Mouse (Mus musculus): ENCODE results near the gene Wdr34.

The Wdr34 gene

DNA sequence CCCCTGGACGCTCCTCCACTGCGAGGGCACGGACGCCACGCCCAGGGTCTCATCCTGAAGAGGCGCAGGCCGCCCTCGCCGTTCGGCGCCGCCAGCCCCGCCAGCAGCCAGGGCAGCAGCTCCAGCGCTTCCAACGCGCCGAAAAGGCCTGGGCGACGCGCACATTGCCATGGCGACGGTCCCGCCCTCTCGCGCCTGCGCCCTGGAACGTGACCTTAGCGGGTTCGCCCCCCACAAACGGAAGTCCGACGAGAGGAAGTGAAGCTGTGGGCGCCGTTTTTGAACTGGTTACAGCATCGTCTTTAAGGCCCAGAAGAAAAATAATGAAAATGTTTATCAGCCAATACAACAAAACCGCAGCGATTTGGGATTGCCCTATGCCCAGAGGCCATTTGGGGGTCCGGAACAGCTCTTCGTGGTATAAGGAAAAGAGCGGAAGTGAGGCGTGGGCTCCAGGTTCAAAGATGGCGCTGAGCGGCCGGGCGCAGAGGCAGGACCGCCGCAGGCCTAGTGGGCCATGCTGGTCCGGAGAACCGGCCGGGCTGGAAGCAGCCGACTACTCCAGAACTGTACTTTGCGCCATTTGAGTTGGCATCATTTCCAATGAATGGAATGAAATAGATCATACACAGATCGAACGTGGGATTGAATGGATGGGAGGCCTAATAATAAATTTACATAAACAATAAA, at the start of gene Wdr34:
Gene Wdr34, minus strand, starts transcription at position 183 of the 690 bp plus-strand sequence.
- DNase-seq (ENCODE audit: low spot score) = peak; percentile 97

DNA sequence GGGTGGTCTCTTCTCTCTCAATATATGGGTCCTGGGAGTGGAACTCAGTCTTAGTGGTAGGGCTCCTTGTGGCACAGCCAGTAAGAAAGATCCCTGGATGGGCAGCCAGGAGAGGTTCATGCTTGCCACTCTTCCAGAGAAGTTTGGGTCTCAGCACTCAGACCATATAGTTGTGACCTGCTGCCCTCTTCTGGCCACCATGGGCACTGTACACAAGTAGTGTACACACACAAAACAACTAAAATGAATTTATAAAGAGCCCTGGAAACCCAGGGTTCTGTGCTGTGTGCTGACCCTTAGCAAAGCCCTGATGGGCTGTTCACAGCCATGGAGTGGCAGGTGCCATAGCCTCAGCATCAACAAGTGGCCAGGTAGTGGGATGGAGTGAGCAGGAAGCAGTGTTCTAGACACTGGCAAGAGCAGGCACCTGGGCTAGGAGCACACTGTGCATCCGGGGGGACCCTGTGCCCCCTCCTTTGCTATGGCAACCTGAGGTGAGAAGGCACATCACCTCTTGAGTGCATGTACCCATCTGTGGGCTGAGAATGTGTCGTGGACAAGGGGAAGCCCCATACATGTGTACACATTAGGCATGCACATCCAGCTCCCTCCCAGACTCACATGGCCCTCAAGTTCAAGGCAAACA, 47.3 kb upstream of the Wdr34 start:
- DNase-seq (ENCODE audit: low spot score) = no peak

DNA sequence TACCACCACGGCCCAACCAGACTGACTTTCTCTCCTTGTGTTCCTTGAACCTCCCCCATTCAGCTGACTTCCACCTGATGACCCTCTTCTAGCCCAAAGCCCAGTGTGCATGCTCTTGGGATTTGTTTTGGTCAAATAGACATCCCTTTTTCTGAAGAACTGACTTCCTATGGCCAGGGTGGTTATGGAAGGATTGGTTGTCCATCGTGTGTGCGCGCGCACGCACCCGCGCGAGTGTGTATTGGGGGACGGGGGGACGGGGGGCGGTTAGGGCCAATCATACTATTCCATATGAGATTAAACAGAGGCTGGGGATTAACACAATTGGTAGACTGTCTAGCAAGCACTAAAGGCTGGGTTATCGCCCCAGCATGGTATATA, 45.5 kb upstream of the Wdr34 start:
- DNase-seq (ENCODE audit: low spot score) = no peak

DNA sequence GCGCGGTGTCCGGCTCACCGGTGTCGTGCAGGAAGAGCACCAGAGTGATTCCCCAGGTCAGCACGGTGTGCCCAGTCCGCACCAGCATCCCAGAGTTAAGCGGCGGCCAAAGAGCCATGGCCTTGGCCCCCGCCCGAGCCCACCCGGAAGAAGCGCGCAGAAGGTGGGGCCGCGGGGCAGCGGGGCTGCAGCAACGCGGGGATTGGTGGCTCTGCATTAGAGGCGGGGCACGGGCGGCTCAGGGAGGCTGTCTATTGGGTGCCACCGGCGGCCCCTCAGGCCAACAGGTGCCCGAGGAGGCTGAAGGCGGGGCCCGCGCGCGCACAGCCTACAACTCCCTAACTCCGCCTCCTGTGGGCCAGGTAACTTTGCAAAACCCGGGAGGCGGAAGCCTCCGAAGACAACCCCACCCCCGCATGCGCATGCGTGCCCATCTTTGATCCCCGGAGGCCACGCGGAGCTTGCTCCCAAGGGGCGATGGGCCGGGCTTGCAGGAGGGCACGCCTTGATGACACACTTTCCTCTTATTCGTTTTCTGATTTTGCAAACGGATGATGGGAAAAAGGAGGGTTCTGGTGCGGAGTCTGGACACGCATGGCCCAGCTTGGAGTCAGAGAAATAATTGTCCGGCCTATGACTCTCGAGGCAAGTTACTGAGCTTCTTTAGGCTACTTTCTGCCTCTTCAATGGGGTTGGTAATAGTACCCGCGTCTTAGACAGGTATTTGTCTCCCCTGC, 45.0 kb upstream of the Wdr34 start, which contains the start of gene Zdhhc12:
Gene Zdhhc12, minus strand, starts transcription at position 178 of the 737 bp plus-strand sequence.
- DNase-seq (ENCODE audit: low spot score) = peak; percentile 79

DNA sequence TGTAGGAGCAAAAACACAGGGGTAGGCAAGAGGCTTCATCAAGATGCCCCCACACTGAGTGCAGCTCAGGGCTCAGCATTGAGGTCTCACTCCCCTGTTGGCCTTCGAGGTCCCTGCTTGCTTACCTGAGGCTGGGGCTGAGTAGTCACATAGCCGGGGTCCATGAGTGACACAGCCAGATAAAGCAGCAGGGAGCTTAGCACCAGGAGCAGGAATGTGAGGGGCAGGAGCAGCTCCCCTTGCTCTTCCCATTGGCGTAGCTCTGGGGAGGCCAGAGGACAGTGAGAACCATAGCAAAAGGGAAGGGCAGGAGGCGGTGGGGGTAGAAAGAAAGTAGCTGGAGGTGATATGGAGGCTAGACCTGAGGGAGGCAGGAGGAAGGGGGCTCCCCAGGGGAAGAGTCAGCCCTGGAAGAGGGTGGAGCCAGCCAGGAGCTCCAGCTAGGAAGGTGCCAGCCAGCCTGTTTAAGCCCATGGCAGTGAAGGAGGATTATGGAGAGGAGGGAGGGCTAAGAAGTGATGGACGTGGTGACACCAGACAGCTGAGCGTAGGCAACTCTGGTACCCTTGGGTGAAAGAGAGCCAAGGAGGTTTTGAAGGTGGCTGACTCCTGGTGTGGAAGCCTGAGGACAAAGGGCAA, 43.7 kb upstream of the Wdr34 start:
- no peak for DNase-seq (ENCODE audit: low spot score)

DNA sequence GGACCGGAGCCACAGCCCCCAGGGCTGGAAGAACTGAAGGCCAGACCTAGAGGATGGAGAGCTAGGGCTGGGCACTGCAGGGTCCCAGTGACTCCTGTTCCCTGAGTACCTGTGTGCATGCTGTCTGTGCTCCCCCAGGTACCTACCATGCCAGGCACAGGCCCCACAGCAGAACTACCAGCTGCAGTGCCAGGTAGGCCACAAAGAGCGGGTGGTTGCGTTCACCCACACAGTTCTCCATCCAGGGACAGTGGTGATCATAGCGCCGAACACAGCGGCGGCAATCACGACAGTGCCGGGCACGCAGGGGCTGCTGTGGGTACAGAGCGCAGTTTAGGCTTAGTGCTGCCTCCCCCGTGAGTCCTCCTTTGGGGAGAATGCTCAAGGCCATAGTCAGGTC, 42.8 kb upstream of the Wdr34 start:
- no peak for DNase-seq (ENCODE audit: low spot score)

DNA sequence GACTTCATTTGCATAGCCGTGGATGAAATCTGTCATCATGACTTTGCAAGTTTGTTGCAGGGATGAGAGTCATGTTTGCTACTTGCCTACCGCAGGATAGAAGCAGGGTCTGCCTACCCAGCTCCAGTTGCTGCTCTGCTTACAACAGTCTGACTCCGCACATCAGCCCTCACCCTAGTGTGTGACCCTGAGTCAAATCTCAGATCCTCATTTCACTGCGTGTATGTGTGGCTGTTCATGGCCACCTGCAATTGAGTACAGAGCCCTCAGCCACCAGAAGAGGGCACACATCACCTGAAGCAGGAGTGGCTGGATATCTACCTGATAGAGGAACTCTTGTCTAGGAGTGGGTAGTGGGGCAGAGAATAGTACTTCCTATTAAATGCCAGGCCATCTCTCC, 38.6 kb upstream of the Wdr34 start:
- no peak for DNase-seq (ENCODE audit: low spot score)

DNA sequence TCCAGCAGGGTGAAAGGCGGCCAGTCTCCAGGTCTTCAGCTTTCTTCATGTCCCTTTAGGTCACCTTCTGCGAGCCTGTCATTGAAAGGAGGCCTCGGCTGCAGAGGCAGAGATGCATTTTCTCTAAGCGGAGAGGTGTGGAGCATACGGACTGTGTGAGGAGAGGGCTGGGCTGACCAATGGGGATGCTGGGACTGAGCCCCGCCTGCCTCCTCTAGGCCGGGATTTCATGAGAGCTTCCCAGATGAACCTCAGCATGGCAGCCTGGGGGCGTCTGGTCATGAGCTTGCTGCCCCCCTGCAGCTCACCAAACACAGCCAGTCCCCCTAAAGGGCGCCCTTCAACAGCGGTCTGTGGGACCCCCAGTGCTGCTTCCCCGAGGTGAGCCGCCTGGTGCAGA, 36.0 kb upstream of the Wdr34 start:
- no peak for DNase-seq (ENCODE audit: low spot score)

DNA sequence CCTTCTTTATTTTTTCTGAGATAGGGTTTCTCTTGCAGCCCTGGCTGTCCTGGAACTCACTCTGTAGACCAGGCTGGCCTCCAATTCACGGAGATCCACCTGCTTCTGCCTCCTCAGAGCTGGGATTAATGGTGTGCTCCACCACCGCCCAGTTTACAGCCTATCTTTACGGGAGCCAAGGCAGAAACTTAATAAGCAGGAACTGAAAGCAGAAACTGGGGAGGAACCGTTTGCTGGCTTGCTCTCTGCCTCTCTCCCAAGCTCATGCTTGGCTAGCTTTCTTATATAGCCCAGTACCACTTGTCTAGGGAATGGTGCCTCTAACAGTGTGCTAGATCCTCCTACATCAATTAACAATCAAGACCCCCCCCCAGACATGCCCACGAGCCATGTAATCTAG, 35.4 kb upstream of the Wdr34 start:
- DNase-seq (ENCODE audit: low spot score) = no peak

DNA sequence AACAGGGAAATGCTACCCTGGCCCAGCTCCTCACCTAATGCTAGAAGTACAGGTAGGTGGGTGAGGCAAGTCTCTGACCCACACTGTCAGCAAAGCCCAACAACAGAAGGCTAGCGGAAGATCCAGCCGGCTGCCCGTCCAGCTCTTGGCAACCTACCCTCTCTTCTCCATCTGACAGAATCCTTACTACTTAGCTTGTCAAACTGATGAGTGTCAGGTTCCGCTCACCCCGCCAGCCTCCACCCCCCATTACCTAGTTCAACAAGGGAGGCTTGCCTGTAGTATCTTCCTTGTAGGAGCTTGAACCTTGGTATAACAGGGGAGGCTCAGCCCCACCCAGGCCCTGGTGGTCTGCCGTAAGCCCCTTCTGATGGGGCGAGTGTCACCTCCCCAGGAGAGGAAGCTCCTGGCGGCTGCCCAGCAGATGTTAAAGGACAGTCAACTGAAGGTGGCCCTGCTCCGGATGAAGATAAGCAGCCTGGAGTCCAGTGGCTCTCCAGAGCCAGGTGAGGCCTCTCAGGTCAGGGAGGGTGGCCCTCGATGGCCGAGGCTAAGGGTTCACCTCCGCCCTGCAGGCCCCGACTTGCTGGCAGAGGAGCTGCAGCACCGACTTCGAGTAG, 31.6 kb upstream of the Wdr34 start:
- DNase-seq (ENCODE audit: low spot score) = no peak

DNA sequence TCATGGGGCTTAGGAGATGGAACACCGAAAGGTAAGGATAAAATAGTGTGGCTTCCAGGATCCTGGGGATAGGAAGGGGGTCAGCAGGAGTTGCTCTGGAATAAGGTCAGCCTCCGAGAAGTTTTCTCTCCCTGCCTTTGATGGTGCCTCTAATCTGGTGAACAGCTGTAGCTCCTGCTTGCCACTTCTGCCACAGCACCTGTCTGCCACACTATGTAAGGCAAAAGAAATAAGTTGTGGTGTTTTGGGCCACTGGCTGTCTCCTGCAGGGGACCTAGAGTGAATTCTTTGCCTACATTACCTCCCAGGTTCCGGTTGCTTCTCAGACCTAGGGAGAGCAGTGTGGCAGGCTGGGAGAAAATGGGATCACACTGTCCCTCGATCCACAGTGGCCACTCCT, 30.1 kb upstream of the Wdr34 start:
- DNase-seq (ENCODE audit: low spot score) = no peak

DNA sequence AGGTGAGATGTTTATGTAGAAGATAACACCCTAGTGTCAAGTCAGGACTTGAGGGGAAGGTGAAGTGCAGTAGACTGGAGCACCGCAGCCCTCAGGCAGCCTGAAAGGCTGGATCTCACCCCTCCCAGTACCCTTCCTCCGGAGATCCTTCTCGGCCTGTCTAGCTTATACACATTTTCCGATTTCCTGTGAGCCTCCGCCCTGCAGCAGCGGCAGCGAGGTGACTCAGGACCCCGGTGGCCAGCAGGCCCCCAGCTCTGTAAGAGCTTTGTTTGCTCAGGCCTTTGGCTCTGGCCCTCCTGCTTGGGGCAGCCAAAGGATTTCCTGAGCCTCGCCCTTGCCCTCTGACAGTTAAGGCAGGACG, 29.6 kb upstream of the Wdr34 start:
- no peak for DNase-seq (ENCODE audit: low spot score)

DNA sequence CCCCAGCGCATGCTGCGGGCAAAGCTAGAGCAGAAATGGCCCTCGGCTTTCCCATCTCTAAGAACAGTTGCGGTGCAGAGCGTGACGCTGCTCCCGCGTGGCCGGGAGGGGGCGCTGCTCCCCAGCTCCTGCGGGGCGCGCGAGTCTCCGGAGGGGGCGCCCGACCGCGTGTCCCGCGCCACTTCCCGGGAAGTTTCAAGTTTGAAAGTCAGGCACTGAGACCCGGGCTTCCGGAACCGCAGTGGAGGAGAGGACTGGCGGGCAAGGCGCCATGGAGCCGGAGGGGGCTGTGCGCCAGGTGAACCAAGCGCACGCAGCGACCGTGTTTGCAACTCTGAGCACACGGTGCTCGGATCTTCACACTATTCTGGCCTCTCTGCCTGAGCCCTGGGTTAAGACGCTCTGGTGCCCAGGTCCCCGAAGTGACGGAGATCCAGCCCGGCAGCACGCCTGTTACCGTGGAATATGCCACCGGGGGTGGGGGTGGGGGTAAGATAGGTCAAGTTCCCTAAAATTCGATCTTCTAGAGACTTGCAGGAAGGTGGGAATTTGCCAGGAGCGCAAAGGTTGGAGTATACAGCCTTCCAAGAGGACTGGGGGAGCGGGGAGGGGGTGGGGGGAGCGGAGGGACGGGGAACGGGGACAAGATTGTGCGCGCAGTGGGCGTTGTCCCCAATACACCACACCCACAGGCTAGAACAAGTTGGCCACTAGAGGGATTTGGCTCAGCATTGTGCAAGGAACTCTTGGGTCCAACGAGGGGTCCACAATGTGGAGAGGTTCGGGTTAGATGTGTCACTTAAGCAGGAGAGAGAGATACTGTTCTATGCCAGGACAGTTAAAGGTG, 29.0 kb upstream of the Wdr34 start, which contains the start of gene Pkn3:
Gene Pkn3, plus strand, starts transcription at position 183 of the 847 bp plus-strand sequence.
- DNase-seq (ENCODE audit: low spot score) = peak; percentile 54

DNA sequence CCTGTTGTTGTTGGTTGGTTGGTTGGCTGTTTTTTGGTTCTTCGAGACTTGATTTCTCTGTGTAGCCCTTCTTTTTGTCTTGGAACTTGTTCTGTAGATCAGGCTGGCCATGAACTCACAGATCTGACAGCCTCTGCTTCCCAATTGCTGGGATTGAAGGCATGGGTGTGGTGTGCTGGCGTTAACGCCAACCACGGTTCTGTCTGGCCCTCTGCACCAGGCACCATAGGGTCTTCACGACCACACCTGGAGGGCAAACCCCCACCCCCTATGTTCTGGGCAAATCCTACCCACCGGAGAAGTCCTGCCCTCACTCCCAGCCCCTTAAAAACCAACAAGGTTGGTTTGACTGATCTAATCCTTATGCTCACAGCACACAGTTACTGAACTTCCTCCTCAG, 28.3 kb upstream of the Wdr34 start:
- DNase-seq (ENCODE audit: low spot score) = no peak

DNA sequence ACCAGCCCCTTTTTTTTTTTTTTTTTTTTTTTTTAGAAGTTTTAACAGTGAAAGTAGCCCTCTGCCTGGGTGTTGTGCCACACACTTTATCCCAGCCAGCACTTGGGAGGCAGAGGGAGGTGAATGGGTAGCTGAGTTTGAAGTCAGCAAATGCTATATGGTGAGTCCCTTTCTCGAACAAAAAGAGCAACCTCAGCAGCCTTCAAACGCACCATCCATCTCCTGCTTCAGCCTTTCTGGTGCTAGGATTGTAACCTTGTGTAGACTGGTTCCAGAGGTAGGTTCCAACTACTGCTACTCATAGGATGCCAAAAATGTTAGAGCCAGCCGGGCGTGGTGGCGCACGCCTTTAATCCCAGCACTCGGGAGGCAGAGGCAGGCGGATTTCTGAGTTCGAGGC, 27.8 kb upstream of the Wdr34 start:
- no peak for DNase-seq (ENCODE audit: low spot score)

DNA sequence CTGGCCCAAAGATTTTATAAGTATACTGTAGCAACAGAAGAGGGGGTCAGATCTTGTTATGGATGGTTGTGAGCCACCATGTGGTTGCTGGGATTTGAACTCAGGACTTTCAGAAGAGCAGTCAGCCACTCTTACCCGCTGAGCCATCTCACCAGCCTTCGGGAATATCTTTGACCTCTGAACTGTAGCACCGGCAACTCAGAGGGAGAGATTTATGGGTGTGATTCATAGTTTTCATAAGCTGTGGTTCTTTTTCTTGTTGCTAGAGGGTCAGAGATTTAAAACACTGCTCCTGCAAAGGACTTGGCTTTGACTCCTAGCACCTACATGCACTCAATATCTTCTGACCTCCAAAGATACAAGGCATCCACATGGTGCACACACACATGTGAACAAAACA, 26.9 kb upstream of the Wdr34 start:
- no peak for DNase-seq (ENCODE audit: low spot score)

DNA sequence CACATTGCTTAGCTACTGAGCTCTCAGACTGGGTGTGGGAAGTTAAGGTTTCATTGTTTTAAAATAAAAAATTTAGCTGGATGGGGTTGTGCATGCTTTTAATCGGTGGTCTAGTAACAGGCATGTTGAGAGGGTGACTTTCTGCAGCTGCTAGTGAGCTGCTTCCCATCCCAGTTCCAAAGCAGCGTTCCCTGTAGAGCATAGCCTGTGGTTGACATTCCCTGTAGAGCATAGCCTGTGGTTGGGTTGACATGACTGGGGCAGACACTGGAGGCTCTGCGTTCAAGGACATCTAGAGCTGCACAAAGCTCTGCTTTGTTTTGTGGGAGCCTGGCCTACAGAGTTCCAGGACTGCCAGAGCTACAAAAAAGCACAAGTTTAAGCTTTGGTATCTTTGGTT, 24.6 kb upstream of the Wdr34 start:
- DNase-seq (ENCODE audit: low spot score) = no peak

DNA sequence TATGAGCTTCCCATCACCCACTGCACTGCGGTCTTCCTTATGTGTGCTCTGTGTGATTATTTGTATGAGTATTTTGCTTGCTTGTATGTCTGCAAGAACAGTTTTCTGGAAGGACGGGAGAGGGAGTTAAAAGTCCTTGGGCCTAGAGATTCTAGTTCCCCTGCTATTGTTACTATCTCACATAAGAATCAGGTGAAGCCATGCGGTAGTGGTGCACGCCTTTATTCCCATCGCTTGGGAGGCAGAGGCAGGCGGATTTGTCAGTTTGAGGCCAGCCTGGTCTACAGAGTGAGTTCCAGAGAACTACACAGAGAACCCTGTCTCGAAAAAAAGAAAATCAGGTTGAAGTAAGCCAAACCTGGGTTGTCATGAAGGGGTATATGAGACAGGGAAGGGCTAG, 24.2 kb upstream of the Wdr34 start:
- DNase-seq (ENCODE audit: low spot score) = no peak

DNA sequence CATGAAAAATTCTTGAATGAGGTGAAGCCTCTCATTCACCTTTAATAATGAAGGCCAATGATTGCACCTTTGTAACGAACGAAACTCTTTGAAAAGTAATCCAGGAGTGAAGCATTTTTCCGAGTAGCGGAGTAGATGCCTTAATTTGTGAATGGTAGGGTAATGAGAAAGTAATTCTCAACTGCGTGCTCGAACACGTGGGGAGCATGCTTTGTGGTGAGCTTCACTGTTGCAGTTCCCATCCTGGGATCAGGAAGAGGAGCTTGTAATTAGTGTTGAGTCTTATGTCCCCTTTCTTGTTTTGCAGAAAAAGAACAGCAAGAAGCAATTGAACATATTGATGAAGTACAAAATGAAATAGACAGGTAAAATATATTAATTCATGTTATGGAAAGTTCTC, 19.3 kb upstream of the Wdr34 start:
- DNase-seq (ENCODE audit: low spot score) = no peak

DNA sequence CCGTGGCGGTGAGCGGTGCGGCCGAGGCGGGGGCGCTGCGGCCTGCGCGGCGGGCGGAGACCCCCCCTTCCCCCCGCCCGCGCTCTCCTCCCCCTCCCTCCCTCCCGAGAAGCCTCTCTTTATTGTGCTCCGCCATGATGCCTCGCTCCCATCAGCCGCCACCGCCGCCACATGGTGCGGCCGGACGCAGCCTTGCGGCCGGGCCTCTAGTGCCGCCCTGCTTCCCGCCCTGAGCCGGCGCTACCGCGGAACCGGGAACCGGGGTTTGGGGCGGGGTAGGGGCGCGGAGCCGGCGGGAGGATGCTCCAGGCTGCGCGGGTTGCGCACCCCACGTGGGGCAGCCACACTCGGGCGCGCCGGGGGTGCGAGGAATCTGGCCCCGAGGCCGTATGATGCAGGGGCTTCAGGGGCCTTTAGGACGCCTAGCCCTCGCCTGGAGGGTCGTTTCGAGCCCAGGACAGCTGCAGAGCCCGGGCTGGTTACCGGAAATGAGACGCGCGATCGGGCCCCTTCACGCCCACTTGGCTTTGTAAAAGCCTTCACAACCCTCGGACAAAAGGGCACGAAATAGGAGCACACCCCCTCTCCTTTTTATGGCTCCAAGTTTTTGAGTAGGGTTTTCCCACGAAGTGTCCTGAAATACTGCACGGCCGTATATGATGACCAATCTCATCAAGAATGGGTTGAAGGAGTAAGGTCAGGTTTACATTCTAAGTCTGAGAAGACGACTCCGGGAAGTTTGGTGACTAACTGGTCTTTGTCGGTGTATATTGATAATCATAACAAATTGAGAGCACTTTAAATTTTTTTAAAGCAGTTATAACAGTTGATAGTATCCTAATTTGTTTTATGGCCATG, 18.6 kb upstream of the Wdr34 start:
- no peak for DNase-seq (ENCODE audit: low spot score)

Measured in urinary bladder, postnatal 10 days (tissue).